Mouse (Mus musculus) adipocyte (in vitro differentiated cells): ENCODE measurements around the gene Rab11fip4.

Source experiments
- DNase-seq: peaks from one replicate; pipeline ENCODE4 v3.0.0-alpha.2; 2016; ENCODE audit warnings: low spot score

Rab11fip4 gene

DNA sequence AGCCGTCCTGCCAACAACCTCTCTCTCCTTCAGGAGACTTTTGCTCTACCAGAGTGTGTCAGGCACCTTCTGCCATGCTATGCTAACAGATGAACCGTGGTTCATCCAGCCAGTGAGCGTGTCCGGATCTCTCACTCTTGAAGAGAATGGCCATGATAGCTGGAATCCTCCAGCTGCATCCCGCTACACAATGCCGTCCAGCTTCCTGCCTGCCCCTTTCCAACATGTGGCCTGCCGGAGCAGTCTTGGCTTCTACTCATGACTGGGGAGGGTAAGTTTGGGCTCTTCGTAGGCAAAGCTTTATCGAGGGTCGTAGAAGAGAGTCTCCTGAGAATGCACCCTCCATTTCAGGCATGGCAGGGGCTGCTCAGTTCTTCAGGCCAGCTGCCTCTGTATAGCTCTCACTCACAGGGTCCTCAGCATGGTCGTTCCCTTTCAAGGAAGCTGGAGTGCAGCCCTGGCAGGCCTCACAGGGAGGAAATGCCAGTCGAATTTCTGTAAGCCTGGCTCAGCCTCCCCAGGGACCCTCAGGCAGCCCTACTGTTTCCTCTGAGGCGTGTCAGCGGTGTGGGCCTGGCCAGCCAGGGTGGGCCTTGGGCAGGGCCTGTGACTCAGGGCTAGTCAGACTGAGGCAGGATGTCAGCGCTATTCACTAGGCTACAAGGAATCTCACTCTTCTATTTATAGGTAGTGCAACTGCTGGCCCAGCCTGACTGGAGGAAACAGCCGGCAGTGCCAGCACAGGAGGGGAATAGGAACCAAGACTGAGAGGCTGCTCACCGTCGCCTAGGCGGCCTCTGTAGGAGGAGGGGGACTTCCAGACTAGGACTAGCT lies 147.9 kb downstream of the Rab11fip4 start:
- peak; percentile 74 for DNase-seq

DNA sequence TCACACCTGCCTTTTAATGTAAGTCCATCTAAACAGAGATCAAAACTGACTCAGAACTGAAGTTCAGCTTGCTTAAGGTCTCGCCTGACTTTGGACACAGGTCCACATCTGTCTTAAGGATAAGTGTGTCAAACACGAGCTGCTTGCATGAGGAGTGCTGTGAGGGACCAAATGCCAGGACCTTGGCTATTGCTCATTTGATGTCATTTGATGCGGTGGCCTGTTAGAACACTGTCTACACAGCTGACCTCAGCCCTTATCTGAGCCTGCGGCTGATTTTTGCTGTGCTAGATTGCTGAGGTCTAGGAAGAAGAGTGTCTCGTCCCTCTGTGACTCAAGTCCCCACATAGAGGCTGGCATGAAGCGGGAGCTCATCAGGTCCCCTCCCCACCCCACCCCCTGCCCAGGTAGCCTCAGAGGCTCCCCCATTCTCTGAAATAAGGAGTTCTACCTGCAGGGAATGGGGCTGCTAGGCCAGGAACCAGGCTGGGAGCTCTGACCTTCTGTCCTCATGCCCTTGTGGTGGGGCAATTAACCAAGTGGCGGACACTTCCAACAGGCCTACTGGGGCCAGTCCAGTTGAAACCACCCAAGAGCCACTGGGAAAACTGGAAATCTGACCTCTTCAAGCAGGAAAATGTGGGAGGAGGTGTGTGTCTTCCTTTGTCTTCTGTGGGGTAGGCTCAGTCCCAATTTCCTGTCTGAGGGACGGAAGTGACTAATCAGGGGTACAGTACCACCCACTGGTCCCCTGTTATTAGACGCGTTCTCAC lies 149.9 kb downstream of the Rab11fip4 start:
- DNase-seq: no peak

DNA sequence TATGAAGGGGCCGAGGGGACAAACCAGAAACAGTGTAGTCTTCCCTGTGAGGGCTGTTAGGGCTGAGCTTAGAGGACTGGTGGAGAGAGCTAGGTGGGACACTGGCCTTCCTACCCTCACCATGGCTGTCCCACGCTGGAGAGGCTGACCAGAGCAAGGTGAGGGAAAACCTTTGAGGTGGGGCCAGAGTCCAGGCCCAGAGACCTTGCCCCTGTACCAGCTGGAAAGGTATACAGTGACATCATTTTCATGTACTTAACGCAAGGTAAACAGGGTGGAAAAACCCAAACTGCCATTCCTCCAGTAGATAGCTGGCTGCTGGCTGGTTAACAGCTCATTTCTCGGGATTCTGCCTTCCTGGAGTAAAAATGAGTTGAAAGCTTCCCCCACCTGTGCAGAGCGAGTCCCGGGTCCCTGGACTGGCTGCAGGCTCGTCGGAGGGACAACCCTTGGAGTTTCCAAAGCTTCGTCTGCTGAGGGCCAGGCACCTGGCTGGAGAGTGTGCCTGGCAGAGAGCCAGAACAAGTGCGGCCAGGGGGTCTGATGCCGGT lies 155.6 kb downstream of the Rab11fip4 start:
- no peak for DNase-seq
